Mouse (Mus musculus) megakaryocyte progenitor cell, adult 5-6 weeks (primary cell): ENCODE data around the gene Prlh. TPM values are rescaled to one million over a fixed set of nuclear protein-coding genes. Genes with fewer than 3 reads are reported as not detected.

ENCODE experiments used
- ATAC-seq: replicated peaks from 2 replicates; pipeline ENCODE4 v1.8.0; 2016; ENCODE audit warnings: mild to moderate bottlenecking, moderate TSS enrichment, inconsistent platforms; ENCODE audit not compliant: poor library complexity
- total RNA-seq, 2 experiments: library from RNA; stranded (forward) in 1 of 2; stranded (reverse) in 1 of 2; fragments of 157-497, 149-512 nt in 1 of 2; fragments of 200-1000 nt in 1 of 2; gene quantifications; 2 replicates each; pipeline versions ENCODE4 v1.2.3 to v1.2.4; 2015 to 2017

Gene Prlh
- total RNA-seq, 2 experiments from 2014 or later: not detected

GRCm38 (mm10) chr1:90951670-90952069 lies 1.2 kb upstream of the Prlh start:
- 0 out of 2 replicates have a peak, but pooled peaks have one; percentile 12 for ATAC-seq

GRCm38 (mm10) chr1:90953688-90954087 lies 780 bp downstream of the Prlh start:
- ATAC-seq: no peak

- ATAC-seq: peak; percentile 86
Observed at GRCm38 (mm10) chr1:90956245-90957096, 3.6 kb downstream of the Prlh start.

- ATAC-seq: no peak
Observed at GRCm38 (mm10) chr1:90962526-90962925, 9.6 kb downstream of the Prlh start.

- no peak for ATAC-seq
Observed at GRCm38 (mm10) chr1:90962994-90963393, 10.1 kb downstream of the Prlh start.

GRCm38 (mm10) chr1:90967583-90967982 lies 14.7 kb downstream of the Prlh start:
- no peak for ATAC-seq

GRCm38 (mm10) chr1:90968649-90969048 lies 15.7 kb downstream of the Prlh start:
- ATAC-seq: no peak

- 0 out of 2 replicates have a peak, but pooled peaks have one; percentile 7 for ATAC-seq
Observed at GRCm38 (mm10) chr1:90969347-90969784, 16.5 kb downstream of the Prlh start, which contains the start of gene Rab17. Rab17 (minus strand) TSS chr1:90969661.

GRCm38 (mm10) chr1:90969881-90970390 lies 17.0 kb downstream of the Prlh start:
- ATAC-seq: no peak

GRCm38 (mm10) chr1:90972911-90973573 lies 20.1 kb downstream of the Prlh start:
- peak; percentile 86 for ATAC-seq

- peak; percentile 5; the same call in 1 of the 2 replicates for ATAC-seq
Observed at GRCm38 (mm10) chr1:90973574-90973911, 20.6 kb downstream of the Prlh start.

GRCm38 (mm10) chr1:90974906-90975649 lies 22.2 kb downstream of the Prlh start:
- ATAC-seq: peak; percentile 82

GRCm38 (mm10) chr1:90975960-90976359 lies 23.1 kb downstream of the Prlh start:
- ATAC-seq: no peak

GRCm38 (mm10) chr1:90980638-90981330 lies 27.9 kb downstream of the Prlh start:
- no peak for ATAC-seq

GRCm38 (mm10) chr1:90981346-90981745 lies 28.4 kb downstream of the Prlh start:
- ATAC-seq: no peak

GRCm38 (mm10) chr1:90995916-90996315 lies 43.0 kb downstream of the Prlh start:
- no peak for ATAC-seq

GRCm38 (mm10) chr1:90997136-90997535 lies 44.2 kb downstream of the Prlh start:
- peak; percentile 35; the same call in 1 of the 2 replicates for ATAC-seq

- no peak for ATAC-seq
Observed at GRCm38 (mm10) chr1:90997641-90998040, 44.7 kb downstream of the Prlh start.

GRCm38 (mm10) chr1:90998268-90998890 lies 45.5 kb downstream of the Prlh start, which contains the start of gene Lrrfip1:
Lrrfip1 (plus strand) TSS chr1:90998737.
- peak; percentile 38 for ATAC-seq
